Mouse (Mus musculus): ENCODE measurements around the gene Styxl1.

DNA sequence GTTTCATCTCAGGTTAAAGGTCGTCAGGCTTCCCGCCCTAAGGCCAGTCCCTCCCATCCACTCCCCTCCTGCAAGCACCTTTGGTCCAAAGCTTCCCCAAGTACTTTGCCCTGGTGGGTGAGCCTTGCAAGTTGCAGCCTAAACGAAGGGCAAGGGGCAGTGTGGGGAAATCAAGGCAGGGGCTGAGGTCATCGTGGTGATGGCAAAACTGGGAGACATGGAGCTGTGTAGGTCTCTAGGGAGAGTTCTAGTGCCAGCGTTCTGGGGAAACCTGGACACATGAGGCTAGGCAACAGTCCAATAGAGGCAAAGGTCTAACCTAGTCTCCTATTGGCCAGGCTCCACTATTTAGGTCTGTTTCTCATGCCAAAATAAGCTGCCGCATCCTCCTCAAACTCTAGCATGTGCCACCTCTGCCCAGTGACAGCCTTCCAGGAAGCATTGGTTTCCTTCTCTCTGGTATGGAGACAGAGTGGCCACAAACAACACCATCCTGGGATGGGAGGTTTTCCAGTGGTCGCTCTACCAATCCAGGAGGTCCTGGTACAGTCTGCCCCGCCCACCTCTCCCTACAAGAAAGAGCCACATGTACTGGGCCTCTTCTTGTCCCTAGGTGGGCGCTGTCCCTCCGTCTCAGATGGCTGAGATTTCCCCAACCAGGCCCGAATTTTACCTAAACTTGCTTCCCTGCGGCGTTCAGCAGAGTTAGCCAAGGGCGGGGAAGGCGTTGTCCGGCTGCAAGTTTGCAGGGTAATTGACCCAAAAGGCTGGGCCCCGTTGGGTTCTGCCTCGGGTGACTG is 35.0 kb downstream of the Styxl1 start:
- TF ChIP-seq CTCF (IDR thresholded peaks at IDR 0.05; ENCODE audit: low read depth) (no peak), EP300 (IDR thresholded peaks at IDR 0.05; ENCODE audit: low read depth) (no peak)
